Mouse (Mus musculus) lung, embryonic 14.5 days (tissue): ENCODE measurements around the gene Prdm1. TPM values are rescaled to one million over a fixed set of nuclear protein-coding genes. Genes with fewer than 3 reads are reported as not detected.

Experiments used
- ATAC-seq: fragments of 200-750 bp; cut with Nextera tagmentation; 2 replicates; pipeline ENCODE4 v1.8.0; 2017; ENCODE audit warnings: mild to moderate bottlenecking, moderate TSS enrichment, moderate library complexity; ENCODE audit not compliant: insufficient read depth
- DNase-seq: peaks from one replicate; pipeline ENCODE4 v3.0.0-alpha.2; 2015
- H3K27ac ChIP-seq: fragments of 300-500 bp; sonication (generic); 2 replicates; pipeline ENCODE4 v1.5.1; 2014; ENCODE audit warnings: low read depth, mild to moderate bottlenecking, moderate library complexity
- H3K27me3 ChIP-seq: fragments of 300-500 bp; sonication (generic); 2 replicates; pipeline ENCODE4 v1.6.1; 2014; ENCODE audit warnings: low read length, control low read depth; ENCODE audit not compliant: insufficient read depth
- H3K36me3 ChIP-seq: fragments of 300-500 bp; sonication (generic); 2 replicates; pipeline ENCODE4 v1.6.1; 2014; ENCODE audit warnings: control low read depth; ENCODE audit not compliant: insufficient read depth
- H3K4me1 ChIP-seq: fragments of 300-500 bp; sonication (generic); 2 replicates; pipeline ENCODE4 v1.6.1; 2014; ENCODE audit warnings: antibody characterized with exemption, control low read depth; ENCODE audit not compliant: insufficient read depth
- H3K4me2 ChIP-seq: fragments of 300-500 bp; sonication (generic); 2 replicates; pipeline ENCODE4 v1.6.1; 2014; ENCODE audit warnings: mild to moderate bottlenecking
- H3K4me3 ChIP-seq: fragments of 300-500 bp; sonication (generic); 2 replicates; pipeline ENCODE4 v1.5.1; 2014; ENCODE audit warnings: low read depth, low read length
- H3K9ac ChIP-seq: fragments of 300-500 bp; sonication (generic); 2 replicates; pipeline ENCODE4 v1.6.1; 2014
- H3K9me3 ChIP-seq: fragments of 300-500 bp; sonication (generic); 2 replicates; pipeline ENCODE4 v1.6.1; 2016; ENCODE audit warnings: low read depth, low read length, control low read depth
- CTCF ChIP-seq: IDR thresholded peaks from 2 replicates; pipeline ENCODE4 v1.5.1; 2016; ENCODE audit warnings: antibody characterized with exemption, low read depth
- WGBS: fragments of 180-500 bp; shearing (Covaris S2); extraction: QIAGEN DNeasy Blood & Tissue Kit; methylation state at CpG from one replicate; pipeline ENCODE4 v1.1.7; 2014; 5-methylcytosine and 5-hydroxymethylcytosine counted together
- polyA plus RNA-seq: library from polyadenylated mRNA; unstranded; fragments of >200 nt; fragmentation: Nextera tagmentation; extraction: Ambion mirVana; gene quantifications from 2 replicates; pipeline ENCODE4 v1.2.1, GENCODE M21; 2014

The Prdm1 gene
- polyA plus RNA-seq, 1 experiment from 2014 or later = 2.7 TPM

DNA sequence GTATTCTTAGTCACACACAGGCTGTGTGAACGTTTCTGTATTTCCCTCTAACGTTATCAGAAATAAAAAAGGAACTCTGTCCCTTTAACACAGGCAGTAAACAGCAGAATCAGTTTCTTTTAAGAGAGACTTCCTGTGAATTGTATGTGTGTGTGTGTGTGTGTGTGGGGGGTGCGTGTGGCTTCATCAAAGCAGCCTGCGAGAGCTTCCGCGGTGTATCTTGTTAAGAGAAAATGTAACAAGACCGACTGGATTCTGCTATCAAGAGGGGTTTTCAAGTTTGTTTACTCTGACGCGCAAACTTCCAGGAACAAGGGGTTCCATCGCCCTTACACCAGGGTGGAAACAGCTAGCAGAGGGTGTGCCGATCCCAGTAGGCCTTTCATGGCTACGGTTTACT lies 80.1 kb downstream of the Prdm1 start:
- Histone ChIP-seq H3K36me3 (no peaks in the 10 kb centered on the region), H3K4me2 (peak overlapping the region; percentile 43), H3K27ac (no peak overlapping the region), H3K27me3 (no peaks in the 10 kb centered on the region), H3K9ac (no peak overlapping the region), H3K9me3 (no peaks in the 10 kb centered on the region), H3K4me1 (peaks cover 15% of the 10 kb centered on the region), H3K4me3 (0 out of 2 replicates have a peak overlapping the region, but pooled peaks have one; percentile 3)
- DNase-seq = peak; percentile 67
- 0 out of 2 replicates have a peak, but pooled peaks have one; percentile 44 for ATAC-seq
- WGBS = 8% methylated on average over 12 of the region's 12 CpGs
- no peak for TF ChIP-seq CTCF

DNA sequence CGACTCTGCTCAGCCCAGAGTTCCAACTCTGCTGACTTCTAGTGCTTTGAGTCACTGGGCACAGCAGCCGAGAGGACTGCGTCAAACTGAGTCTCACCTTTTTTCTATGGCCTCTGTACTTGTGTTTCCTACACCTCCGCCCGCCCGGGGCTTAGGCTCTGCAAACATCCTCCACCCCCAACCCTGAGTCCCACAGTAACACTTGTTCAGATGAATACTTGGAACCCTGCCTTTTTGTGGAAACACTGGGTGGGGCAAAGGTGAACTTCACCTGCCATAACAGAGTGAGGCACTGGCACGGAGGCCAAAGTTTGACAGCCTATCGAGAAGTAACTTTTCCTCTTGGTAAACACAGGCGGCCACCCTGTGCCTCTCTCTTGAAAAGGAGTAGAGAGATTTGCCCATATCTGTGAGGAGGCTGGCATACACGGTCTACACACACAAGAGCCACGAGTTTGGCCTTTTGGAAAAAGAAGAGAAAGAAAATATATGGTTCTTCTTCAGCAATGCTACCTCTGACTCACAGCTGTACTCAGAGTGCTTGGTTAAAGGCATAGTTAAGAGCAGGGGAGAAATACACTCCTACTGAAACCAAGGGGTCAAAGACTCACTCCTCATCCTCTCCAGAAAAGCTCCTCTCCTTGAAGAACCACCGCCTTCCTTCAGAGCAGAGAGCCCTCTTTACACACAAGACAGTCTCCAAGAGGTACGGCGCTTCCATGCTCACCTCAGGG lies 80.7 kb downstream of the Prdm1 start:
- Histone ChIP-seq H3K4me2 (peak overlapping the region; percentile 43), H3K27me3 (no peaks in the 10 kb centered on the region), H3K9ac (no peak overlapping the region), H3K36me3 (no peaks in the 10 kb centered on the region), H3K9me3 (no peaks in the 10 kb centered on the region), H3K27ac (no peak overlapping the region), H3K4me1 (peaks cover 15% of the 10 kb centered on the region), H3K4me3 (no peak overlapping the region)
- DNase-seq = peak; percentile 44
- peak; percentile 53; the same call in 1 of the 2 replicates for ATAC-seq
- TF ChIP-seq CTCF = no peak
- WGBS = 57% methylated on average over 14 of the region's 14 CpGs

DNA sequence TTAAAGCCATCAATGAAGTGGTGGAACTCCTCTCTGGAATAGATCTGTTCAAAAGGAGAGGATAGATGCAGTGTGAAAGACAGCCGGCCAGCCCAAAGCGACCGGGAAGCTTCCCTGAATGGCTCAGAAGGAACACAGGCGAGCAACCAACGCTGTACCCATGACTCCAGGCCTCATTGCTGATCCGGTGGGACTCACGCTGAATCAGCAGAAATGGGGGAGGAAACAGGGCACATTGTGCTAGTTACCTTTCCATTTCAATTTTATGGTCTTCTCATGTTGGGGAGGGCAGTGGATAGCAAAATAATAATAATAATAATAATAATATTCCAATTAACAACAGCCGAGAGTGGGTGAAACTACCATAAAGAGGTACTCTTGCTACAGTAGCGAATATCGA lies 81.3 kb downstream of the Prdm1 start:
- Histone ChIP-seq H3K27me3 (no peaks in the 10 kb centered on the region), H3K4me3 (no peak overlapping the region), H3K36me3 (no peaks in the 10 kb centered on the region), H3K27ac (no peak overlapping the region), H3K4me1 (peaks cover 15% of the 10 kb centered on the region), H3K9ac (no peak overlapping the region), H3K4me2 (no peak overlapping the region; the same call in 1 of the 2 replicates), H3K9me3 (no peaks in the 10 kb centered on the region)
- no peak for TF ChIP-seq CTCF
- WGBS = 77% methylated on average over 10 of the region's 10 CpGs
- no peak for DNase-seq
- ATAC-seq = no peak

DNA sequence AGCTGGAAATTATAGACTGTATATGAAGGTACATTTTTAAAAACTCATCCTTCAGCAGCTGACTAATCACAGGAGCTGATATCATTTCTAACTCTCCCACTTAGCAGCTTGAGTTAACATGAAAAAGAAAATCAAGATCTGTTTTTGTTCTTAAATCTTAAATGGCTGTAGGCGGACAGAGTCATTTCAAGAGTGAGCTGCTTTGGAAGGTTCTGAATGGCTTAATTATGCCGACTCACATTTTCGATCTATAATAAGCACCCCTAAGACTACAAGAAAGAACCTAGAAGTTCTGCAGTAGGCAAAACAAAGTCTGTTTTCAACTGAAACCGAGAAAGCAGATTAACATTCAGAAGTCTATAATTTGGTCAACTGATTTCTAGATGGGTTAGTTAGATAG lies 83.9 kb downstream of the Prdm1 start:
- DNase-seq (no peak), ATAC-seq (no peak)
- Histone ChIP-seq H3K4me3 (no peak overlapping the region), H3K36me3 (no peaks in the 10 kb centered on the region), H3K4me1 (peaks cover 15% of the 10 kb centered on the region), H3K27me3 (no peaks in the 10 kb centered on the region), H3K4me2 (no peak overlapping the region), H3K9me3 (no peaks in the 10 kb centered on the region), H3K27ac (no peak overlapping the region), H3K9ac (no peak overlapping the region)
- TF ChIP-seq CTCF = no peak
- 57% methylated on average over 4 of the region's 4 CpGs for WGBS

DNA sequence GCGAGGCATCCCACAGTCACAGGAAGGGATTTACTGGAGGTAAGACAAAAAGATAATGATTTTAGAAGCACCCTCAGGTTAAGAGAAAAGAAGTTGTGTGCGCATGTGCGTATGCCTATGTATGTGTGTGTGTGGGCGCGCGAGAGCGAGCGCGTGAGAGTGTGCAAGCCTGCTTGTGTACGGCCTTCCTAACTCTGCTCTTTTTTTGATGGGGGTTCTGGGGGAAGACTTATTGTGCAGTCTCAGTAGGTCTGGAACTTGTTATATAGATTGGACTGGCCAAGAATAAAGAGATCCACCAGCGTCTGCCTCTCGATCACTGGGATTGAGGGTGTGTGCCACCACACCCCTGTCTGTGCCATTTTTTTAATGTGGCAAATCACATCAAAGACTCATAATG lies 84.6 kb downstream of the Prdm1 start:
- Histone ChIP-seq H3K4me1 (peaks cover 15% of the 10 kb centered on the region), H3K4me2 (no peak overlapping the region), H3K9ac (no peak overlapping the region), H3K27ac (no peak overlapping the region), H3K27me3 (no peaks in the 10 kb centered on the region), H3K4me3 (no peak overlapping the region), H3K9me3 (no peaks in the 10 kb centered on the region), H3K36me3 (no peaks in the 10 kb centered on the region)
- WGBS = 36% methylated on average over 12 of the region's 12 CpGs
- ATAC-seq (no peak), DNase-seq (no peak)
- no peak for TF ChIP-seq CTCF

DNA sequence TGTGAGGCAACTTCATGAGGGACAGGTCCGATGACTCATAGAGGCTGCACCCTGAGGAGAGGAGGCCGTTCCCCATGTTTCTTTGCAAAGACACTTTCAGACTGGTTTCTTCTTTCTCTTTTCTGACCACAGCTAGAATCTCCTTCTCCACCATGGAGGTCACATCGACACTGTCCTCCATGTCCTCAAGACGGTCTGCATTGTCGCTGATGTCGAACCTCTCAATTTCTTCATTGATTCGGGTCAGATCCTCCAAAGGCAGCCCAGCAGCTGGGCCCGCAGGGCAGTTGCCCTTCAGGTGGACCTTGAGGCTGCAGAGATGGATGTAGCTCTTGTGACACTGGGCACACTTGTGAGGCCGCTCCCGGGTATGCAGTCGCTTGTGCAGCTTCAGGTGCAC lies 88.6 kb downstream of the Prdm1 start:
- Histone ChIP-seq H3K4me1 (no peaks in the 10 kb centered on the region; the same call in none of the 2 replicates), H3K4me3 (no peak overlapping the region), H3K36me3 (no peaks in the 10 kb centered on the region), H3K27me3 (no peaks in the 10 kb centered on the region), H3K9me3 (no peaks in the 10 kb centered on the region), H3K9ac (no peak overlapping the region), H3K4me2 (no peak overlapping the region), H3K27ac (no peak overlapping the region)
- ATAC-seq = no peak
- DNase-seq = no peak
- WGBS = 84% methylated on average over 11 of the region's 11 CpGs
- TF ChIP-seq CTCF = no peak

DNA sequence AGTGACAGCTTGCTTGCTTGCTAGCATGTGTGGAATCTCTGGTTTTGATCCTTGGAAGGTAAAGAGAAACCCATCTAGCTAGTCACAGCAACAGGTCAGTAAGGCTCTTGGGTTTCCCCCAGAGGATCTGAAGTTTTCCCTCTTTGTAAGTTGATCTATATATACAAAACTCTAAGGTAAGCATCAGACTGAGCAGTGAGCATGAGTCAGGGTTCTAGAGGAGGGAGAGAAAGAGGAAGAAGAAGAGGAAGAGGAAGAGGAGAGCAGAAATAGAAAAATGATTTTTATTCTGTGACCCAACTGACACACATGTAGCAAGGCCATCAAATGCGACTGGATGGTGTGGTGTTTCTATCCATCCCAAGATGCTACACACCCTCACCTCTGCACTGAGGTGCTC lies 90.7 kb downstream of the Prdm1 start:
- no peaks in the 10 kb centered on the region for H3K36me3 ChIP-seq
- H3K27me3 ChIP-seq = no peaks in the 10 kb centered on the region
- no peaks in the 10 kb centered on the region; the same call in 1 of the 2 replicates for H3K4me1 ChIP-seq
- DNase-seq (no peak), ATAC-seq (no peak)
- H3K27ac ChIP-seq = no peak overlapping the region
- no peak overlapping the region for H3K4me3 ChIP-seq
- no peak overlapping the region for H3K9ac ChIP-seq
- no peaks in the 10 kb centered on the region for H3K9me3 ChIP-seq
- H3K4me2 ChIP-seq = no peak overlapping the region
- no peak for TF ChIP-seq CTCF
- WGBS = 79% methylated on average over 1 of the region's 1 CpGs

DNA sequence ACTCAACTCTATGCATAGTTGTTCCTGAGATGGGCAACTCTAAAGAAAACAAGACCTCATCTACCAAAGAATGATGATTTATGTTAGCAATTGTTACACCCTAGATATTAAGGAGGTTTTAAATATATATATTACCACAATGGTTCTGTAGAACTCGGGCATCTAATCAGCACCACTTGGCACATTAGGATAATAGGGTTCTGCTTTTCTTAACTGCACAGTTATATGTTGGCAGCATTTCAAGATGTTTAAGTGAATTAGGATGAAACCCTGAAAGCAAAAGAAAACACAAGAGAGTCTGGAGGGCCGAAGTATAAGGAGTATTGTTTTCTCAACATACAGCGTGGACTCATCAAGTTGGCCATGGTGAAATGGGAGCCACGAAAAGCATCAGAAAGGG lies 92.3 kb downstream of the Prdm1 start:
- Histone ChIP-seq H3K4me3 (no peak overlapping the region), H3K27me3 (no peaks in the 10 kb centered on the region), H3K36me3 (no peaks in the 10 kb centered on the region), H3K9me3 (no peaks in the 10 kb centered on the region), H3K9ac (no peak overlapping the region), H3K4me2 (no peak overlapping the region), H3K4me1 (no peaks in the 10 kb centered on the region), H3K27ac (no peak overlapping the region)
- WGBS = 74% methylated on average over 4 of the region's 4 CpGs
- DNase-seq (no peak), ATAC-seq (no peak)
- no peak for TF ChIP-seq CTCF
